Mouse (Mus musculus) MEL (cell line): ENCODE data around the gene Prdx4. TPM values are rescaled to one million over a fixed set of nuclear protein-coding genes. Genes with fewer than 3 reads are reported as not detected.

Source experiments
- DNase-seq: peaks from one replicate; pipeline ENCODE4 v3.0.0; 2011; ENCODE audit warnings: low read depth, low spot score
- H3K27ac ChIP-seq: 2 replicates; pipeline ENCODE4 v1.5.1; 2012; ENCODE audit warnings: low read depth, mild to moderate bottlenecking, control low read depth, low read length, moderate library complexity; ENCODE audit not compliant: control insufficient read depth
- H3K27me3 ChIP-seq, 2 experiments: fragments of 150-350 bp in 1 of 2; sonication (generic) in 1 of 2; 2 replicates each; pipeline ENCODE4 v1.6.1; 2012; ENCODE audit warnings: low read length in 2 of 2, mild to moderate bottlenecking in 2 of 2, improper control_type of control experiment in 1 of 2, moderate library complexity in 1 of 2; ENCODE audit not compliant: insufficient read depth in 2 of 2, control insufficient read depth in 1 of 2
- H3K36me3 ChIP-seq, 2 experiments: 2 replicates each; pipeline ENCODE4 v1.6.1; 2012 to 2014; ENCODE audit warnings: low read length in 2 of 2, improper control_type of control experiment in 1 of 2, inconsistent platforms in 1 of 2, mild to moderate bottlenecking in 1 of 2; ENCODE audit not compliant: insufficient read depth in 2 of 2, control insufficient read depth in 1 of 2
- H3K4me1 ChIP-seq, 2 experiments: fragments of 150-350 bp in 1 of 2; sonication (generic) in 1 of 2; 2 replicates each; pipeline ENCODE4 v1.6.1; 2012; ENCODE audit warnings: low read length in 2 of 2, improper control_type of control experiment in 1 of 2, mild to moderate bottlenecking in 1 of 2; ENCODE audit not compliant: insufficient read depth in 2 of 2, control insufficient read depth in 1 of 2
- H3K4me3 ChIP-seq, 2 experiments: fragments of 150-350 bp in 1 of 2; sonication (generic) in 1 of 2; 2 replicates each; pipeline ENCODE4 v1.5.1; 2012; ENCODE audit warnings: low read depth in 2 of 2, low read length in 2 of 2, mild to moderate bottlenecking in 2 of 2, moderate library complexity in 2 of 2, control low read depth in 1 of 2, improper control_type of control experiment in 1 of 2; ENCODE audit not compliant: control insufficient read depth in 1 of 2, insufficient read depth in 1 of 2
- H3K79me2 ChIP-seq: 2 replicates; pipeline ENCODE4 v1.6.1; 2012; ENCODE audit warnings: mild to moderate bottlenecking, low read length, moderate library complexity; ENCODE audit not compliant: control insufficient read depth, poor library complexity, insufficient read depth
- H3K9ac ChIP-seq: 2 replicates; pipeline ENCODE4 v1.6.1; 2012; ENCODE audit warnings: low read depth, mild to moderate bottlenecking, control low read depth, low read length, moderate library complexity; ENCODE audit not compliant: control insufficient read depth, poor library complexity, severe bottlenecking
- H3K9me3 ChIP-seq: fragments of 150-350 bp; sonication (generic); replicated peaks from 2 replicates; pipeline ENCODE4 v1.6.1; 2012; ENCODE audit warnings: mild to moderate bottlenecking, low read length, improper control_type of control experiment, moderate library complexity; ENCODE audit not compliant: insufficient read depth
- CTCF ChIP-seq, 3 experiments: IDR thresholded peaks in 2 of 3; conservative IDR thresholded peaks in 1 of 3; 2 replicates each; pipeline ENCODE4 v1.5.1; 2011 to 2012; ENCODE audit warnings: low read length in 3 of 3, low read depth in 2 of 3, mild to moderate bottlenecking in 2 of 3, improper control_type of control experiment in 1 of 3, inconsistent platforms in 1 of 3, mixed read lengths in 1 of 3, moderate library complexity in 1 of 3; ENCODE audit not compliant: control insufficient read depth in 1 of 3, insufficient read depth in 1 of 3, poor library complexity in 1 of 3, severe bottlenecking in 1 of 3
- E2F4 ChIP-seq: IDR thresholded peaks from 2 replicates; pipeline ENCODE4 v1.6.1; 2011; ENCODE audit warnings: low read depth, low read length, improper control_type of control experiment, borderline replicate concordance
- ELF1 ChIP-seq: IDR thresholded peaks from 2 replicates; pipeline ENCODE4 v1.6.1; 2014; ENCODE audit warnings: low read depth, mild to moderate bottlenecking, inconsistent platforms, low read length, improper control_type of control experiment, moderate library complexity
- EP300 ChIP-seq, 2 experiments: IDR thresholded peaks; 2 replicates each; pipeline ENCODE4 v1.6.1; 2011; ENCODE audit warnings: improper control_type of control experiment in 2 of 2, low read length in 2 of 2, low read depth in 1 of 2, mild to moderate bottlenecking in 1 of 2
- ETS1 ChIP-seq: IDR thresholded peaks from 2 replicates; pipeline ENCODE4 v1.6.1; 2012; ENCODE audit warnings: low read depth, mild to moderate bottlenecking, inconsistent platforms, low read length, improper control_type of control experiment, moderate library complexity
- GABPA ChIP-seq: IDR thresholded peaks from 2 replicates; pipeline ENCODE4 v1.6.1; 2012; ENCODE audit warnings: low read depth, mild to moderate bottlenecking, inconsistent platforms, low read length, improper control_type of control experiment, moderate library complexity
- GATA1 ChIP-seq: IDR thresholded peaks from 2 replicates; pipeline ENCODE4 v1.6.1; 2011; ENCODE audit warnings: low read depth, low read length, improper control_type of control experiment
- HCFC1 ChIP-seq: IDR thresholded peaks from 2 replicates; pipeline ENCODE4 v1.6.1; 2012; ENCODE audit warnings: low read depth, mild to moderate bottlenecking, inconsistent platforms, low read length, improper control_type of control experiment, moderate library complexity
- JUND ChIP-seq: IDR thresholded peaks from 2 replicates; pipeline ENCODE4 v1.6.1; 2011; ENCODE audit warnings: low read depth, mild to moderate bottlenecking, improper control_type of control experiment, low read length
- KAT2A ChIP-seq: conservative IDR thresholded peaks from 2 replicates; pipeline ENCODE4 v1.6.1; 2012; ENCODE audit warnings: low read depth, low read length, improper control_type of control experiment, inconsistent platforms
- MAFK ChIP-seq: IDR thresholded peaks from 2 replicates; pipeline ENCODE4 v1.6.1; 2011; ENCODE audit warnings: low read depth, mild to moderate bottlenecking, low read length, improper control_type of control experiment, borderline replicate concordance
- MAX ChIP-seq: IDR thresholded peaks from 2 replicates; pipeline ENCODE4 v1.6.1; 2011; ENCODE audit warnings: low read length, improper control_type of control experiment
- MAZ ChIP-seq: IDR thresholded peaks from 2 replicates; pipeline ENCODE4 v1.6.1; 2012; ENCODE audit warnings: low read depth, mild to moderate bottlenecking, inconsistent platforms, low read length, improper control_type of control experiment
- MEF2A ChIP-seq: IDR thresholded peaks from 2 replicates; pipeline ENCODE4 v1.6.1; 2014; ENCODE audit warnings: low read depth, mild to moderate bottlenecking, inconsistent platforms, low read length, improper control_type of control experiment; ENCODE audit not compliant: poor library complexity, insufficient replicate concordance, severe bottlenecking; ENCODE audit errors: extremely low read depth
- MXI1 ChIP-seq: IDR thresholded peaks from 2 replicates; pipeline ENCODE4 v1.6.1; 2011; ENCODE audit warnings: mild to moderate bottlenecking, low read depth, low read length, improper control_type of control experiment
- MYC ChIP-seq: IDR thresholded peaks from 2 replicates; pipeline ENCODE4 v1.6.1; 2011; ENCODE audit warnings: low read depth, mild to moderate bottlenecking, low read length, improper control_type of control experiment, moderate library complexity
- POLR2AphosphoS5 ChIP-seq: IDR thresholded peaks from 2 replicates; pipeline ENCODE4 v1.6.1; 2012; ENCODE audit warnings: low read depth, borderline replicate concordance, mild to moderate bottlenecking, inconsistent platforms, low read length, moderate library complexity, mixed read lengths
- RAD21 ChIP-seq: IDR thresholded peaks from 2 replicates; pipeline ENCODE4 v1.6.1; 2011; ENCODE audit warnings: mild to moderate bottlenecking, low read depth, low read length, improper control_type of control experiment
- RCOR1 ChIP-seq: IDR thresholded peaks from 2 replicates; pipeline ENCODE4 v1.6.1; 2012; ENCODE audit warnings: low read depth, mild to moderate bottlenecking, inconsistent platforms, low read length, improper control_type of control experiment
- SIN3A ChIP-seq: IDR thresholded peaks from 2 replicates; pipeline ENCODE4 v1.6.1; 2012; ENCODE audit warnings: low read length, improper control_type of control experiment, inconsistent platforms
- TBP ChIP-seq: IDR thresholded peaks from 2 replicates; pipeline ENCODE4 v1.8.0; 2011; ENCODE audit warnings: low read depth, low read length, improper control_type of control experiment
- TCF12 ChIP-seq: IDR thresholded peaks from 2 replicates; pipeline ENCODE4 v1.6.1; 2014; ENCODE audit warnings: low read depth, mild to moderate bottlenecking, inconsistent platforms, low read length, improper control_type of control experiment, moderate library complexity
- USF1 ChIP-seq: IDR thresholded peaks from 2 replicates; pipeline ENCODE4 v1.6.1; 2014; ENCODE audit warnings: low read depth, mild to moderate bottlenecking, inconsistent platforms, low read length, improper control_type of control experiment, moderate library complexity
- USF2 ChIP-seq, 2 experiments: IDR thresholded peaks; 2 replicates each; pipeline ENCODE4 v1.6.1; 2011 to 2012; ENCODE audit warnings: improper control_type of control experiment in 2 of 2, low read length in 2 of 2, borderline replicate concordance in 1 of 2, inconsistent platforms in 1 of 2, low read depth in 1 of 2, mild to moderate bottlenecking in 1 of 2; ENCODE audit not compliant: insufficient read depth in 1 of 2
- ZKSCAN1 ChIP-seq: IDR thresholded peaks from 2 replicates; pipeline ENCODE4 v1.6.1; 2012; ENCODE audit warnings: low read depth, mild to moderate bottlenecking, inconsistent platforms, low read length, improper control_type of control experiment, moderate library complexity
- polyA plus RNA-seq, 2 experiments: library from polyadenylated mRNA; stranded (reverse) in 1 of 2; unstranded in 1 of 2; fragments of >175 nt in 1 of 2; fragments of >200 nt in 1 of 2; gene quantifications; 2 replicates each; pipeline versions ENCODE4 v1.2.1 to v1.2.4; 2012; ENCODE audit warnings: low replicate concordance in 2 of 2, low read depth in 1 of 2; ENCODE audit not compliant: insufficient read length in 2 of 2, insufficient read depth in 1 of 2, missing spikeins in 1 of 2
- total RNA-seq: library from RNA; depleted of rRNA; stranded (reverse); fragments of 300-350 nt; gene quantifications from 2 replicates; pipeline ENCODE4 v1.2.3, GENCODE M21; 2012

Gene Prdx4
- total and polyA plus RNA-seq, 3 experiments: 24.3 to 34.5 TPM; not detected in 1

- TF ChIP-seq ELF1 (no peak), MAFK (no peak), E2F4 (no peak)
Measured at GRCm38 (mm10) chrX:155306390-155306789, 34.2 kb downstream of the Prdx4 start (continued).

GRCm38 (mm10) chrX:155280427-155281044 is 60.0 kb downstream of the Prdx4 start:
- H3K79me2 ChIP-seq: no peaks in the 10 kb centered on the region
- no peaks in the 10 kb centered on the region for H3K27me3 ChIP-seq
- DNase-seq: peak; percentile 76
- H3K27ac ChIP-seq: no peak overlapping the region
- no peak overlapping the region for H3K4me3 ChIP-seq
- peaks cover 3 to 9% of the 10 kb centered on the region in 2 experiments for H3K4me1 ChIP-seq
- no peak overlapping the region for H3K9ac ChIP-seq
- H3K9me3 ChIP-seq: no peaks in the 10 kb centered on the region
- peaks cover 0 to 26% of the 10 kb centered on the region in 2 experiments for H3K36me3 ChIP-seq
- TF ChIP-seq KAT2A (no peak), CTCF (IDR thresholded peaks at IDR 0.05 in 2 of 3, conservative IDR thresholded peaks at IDR 0.05 in 1 of 3; ENCODE audit: control insufficient read depth in 1 of 3, insufficient read depth in 1 of 3, low read depth in 2 of 3, low read length in 3 of 3, poor library complexity in 1 of 3, severe bottlenecking in 1 of 3) (no peak), MAX (peak; percentile 49; the same call in 1 of the 2 replicates), MYC (peak; percentile 78), TBP (no peak), ZKSCAN1 (no peak), RCOR1 (no peak), MXI1 (peak; percentile 77), MEF2A (no peak), SIN3A (peak; percentile 23; the same call in 1 of the 2 replicates)

GRCm38 (mm10) chrX:155278483-155278882 is 62.1 kb downstream of the Prdx4 start:
- H3K36me3 ChIP-seq: peaks cover 2 to 26% of the 10 kb centered on the region in 2 experiments
- no peak overlapping the region for H3K4me3 ChIP-seq
- no peak for TF ChIP-seq HCFC1
- no peak for TF ChIP-seq GABPA
- TF ChIP-seq USF2 (IDR thresholded peaks at IDR 0.05; ENCODE audit: borderline replicate concordance in 1 of 2, insufficient read depth in 1 of 2, low read depth in 1 of 2, low read length in 2 of 2): no peak
- TF ChIP-seq KAT2A: no peak
- 0 out of 2 replicates have a peak, but pooled peaks have one; percentile 13 for TF ChIP-seq GATA1
- no peak for TF ChIP-seq USF1
- peak; percentile 23; the same call in 1 of the 2 replicates for TF ChIP-seq MAX
- TF ChIP-seq JUND: no peak
- TF ChIP-seq EP300 (IDR thresholded peaks at IDR 0.05; ENCODE audit: low read depth in 1 of 2, low read length in 2 of 2): peak in 1 of 2 experiments; percentile 70; a peak in 2 of 4 replicates
- no peak for TF ChIP-seq MAFK
- no peak for TF ChIP-seq RAD21
- TF ChIP-seq TCF12: no peak
- no peak for TF ChIP-seq E2F4
- TF ChIP-seq CTCF (IDR thresholded peaks at IDR 0.05 in 2 of 3, conservative IDR thresholded peaks at IDR 0.05 in 1 of 3; ENCODE audit: control insufficient read depth in 1 of 3, insufficient read depth in 1 of 3, low read depth in 2 of 3, low read length in 3 of 3, poor library complexity in 1 of 3, severe bottlenecking in 1 of 3): no peak
- no peak for TF ChIP-seq ETS1
- no peak for TF ChIP-seq POLR2AphosphoS5
- no peak for TF ChIP-seq MAZ
- TF ChIP-seq RCOR1: no peak
- 0 out of 2 replicates have a peak, but pooled peaks have one; percentile 20 for TF ChIP-seq MYC
- TF ChIP-seq, all 39 proteins: peak for 4
- peak; percentile 56 for DNase-seq
- peaks cover 3 to 9% of the 10 kb centered on the region in 2 experiments for H3K4me1 ChIP-seq
- no peaks in the 10 kb centered on the region for H3K27me3 ChIP-seq
- no peak overlapping the region for H3K27ac ChIP-seq
- no peak overlapping the region for H3K9ac ChIP-seq
- no peaks in the 10 kb centered on the region for H3K9me3 ChIP-seq
- no peaks in the 10 kb centered on the region for H3K79me2 ChIP-seq
